Mouse (Mus musculus) spleen, adult 2 months (tissue): Measurements from ENCODE around the gene Rchy1. TPM values are rescaled to one million over a fixed set of nuclear protein-coding genes. Genes with fewer than 3 reads are reported as not detected.
"Not testable (repeated sequence)": the region's sequence is repeated elsewhere in the genome, so short reads cannot be mapped to it uniquely, and the experiment has no call there.

Experiments used
- DNase-seq, 2 experiments: peaks; one replicate each; pipeline versions ENCODE4 v3.0.0 to v3.0.0-alpha.2; 2012 to 2021; ENCODE audit warnings: low spot score in 2 of 2, low read depth in 1 of 2
- H3K27ac ChIP-seq: fragments of 200-500 bp; 2 replicates; pipeline ENCODE4 v1.5.1; 2012; ENCODE audit warnings: low read length, inconsistent platforms; ENCODE audit not compliant: insufficient read depth
- H3K27me3 ChIP-seq: fragments of 200-500 bp; 2 replicates; pipeline ENCODE4 v1.6.1; 2012; ENCODE audit warnings: mild to moderate bottlenecking, moderate library complexity, low read length, inconsistent platforms; ENCODE audit not compliant: control insufficient read depth, insufficient read depth
- H3K36me3 ChIP-seq: fragments of 200-500 bp; 2 replicates; pipeline ENCODE4 v1.6.1; 2012; ENCODE audit warnings: mild to moderate bottlenecking, low read length, inconsistent platforms; ENCODE audit not compliant: control insufficient read depth, insufficient read depth
- H3K4me1 ChIP-seq: fragments of 200-500 bp; 2 replicates; pipeline ENCODE4 v1.6.1; 2011; ENCODE audit warnings: inconsistent platforms; ENCODE audit not compliant: control insufficient read depth, insufficient read depth, insufficient read length
- H3K4me3 ChIP-seq: fragments of 200-500 bp; 2 replicates; pipeline ENCODE4 v1.5.1; 2011; ENCODE audit warnings: mild to moderate bottlenecking, inconsistent platforms; ENCODE audit not compliant: insufficient read depth, insufficient read length; ENCODE audit errors: extremely low read depth
- CTCF ChIP-seq: fragments of 200-500 bp; IDR thresholded peaks from 2 replicates; pipeline ENCODE4 v1.5.1; 2011; ENCODE audit warnings: mild to moderate bottlenecking, inconsistent platforms; ENCODE audit not compliant: insufficient read depth, insufficient read length, insufficient replicate concordance; ENCODE audit errors: extremely low read depth
- POLR2A ChIP-seq: fragments of 200-500 bp; IDR thresholded peaks from 2 replicates; pipeline ENCODE4 v1.6.1; 2011; ENCODE audit warnings: low read depth, low read length, inconsistent platforms
- WGBS: fragments of 180-500 bp; shearing (Covaris S2); methylation state at CpG from one replicate; pipeline ENCODE4 v1.1.7; 2018; 5-methylcytosine and 5-hydroxymethylcytosine counted together
- polyA plus RNA-seq: library from polyadenylated mRNA; depleted of rRNA; stranded (reverse); fragments of >200 nt; gene quantifications from 2 replicates; pipeline ENCODE4 v1.2.3, GENCODE M21; 2012

The Rchy1 gene
- polyA plus RNA-seq, 1 experiment = 17.4 TPM

GRCm38 (mm10) chr5:91960606-91961254 lies 2.1 kb downstream of the Rchy1 start:
- no peak for TF ChIP-seq POLR2A
- TF ChIP-seq CTCF = no peak
- DNase-seq = no peak
- WGBS = 32% methylated on average over 3 of the region's 3 CpGs
- Histone ChIP-seq H3K36me3 (peaks cover 9% of the 10 kb centered on the region), H3K4me1 (peaks cover 14% of the 10 kb centered on the region), H3K27me3 (no peaks in the 10 kb centered on the region), H3K27ac (no peak overlapping the region; the same call in 1 of the 2 replicates), H3K4me3 (peak overlapping the region; percentile 24; the same call in 1 of the 2 replicates)

GRCm38 (mm10) chr5:91959986-91960385 lies 2.9 kb downstream of the Rchy1 start:
- Histone ChIP-seq H3K27ac (no peak overlapping the region), H3K4me1 (peaks cover 14% of the 10 kb centered on the region)
- no peak for TF ChIP-seq CTCF
- no peak for TF ChIP-seq POLR2A

DNA sequence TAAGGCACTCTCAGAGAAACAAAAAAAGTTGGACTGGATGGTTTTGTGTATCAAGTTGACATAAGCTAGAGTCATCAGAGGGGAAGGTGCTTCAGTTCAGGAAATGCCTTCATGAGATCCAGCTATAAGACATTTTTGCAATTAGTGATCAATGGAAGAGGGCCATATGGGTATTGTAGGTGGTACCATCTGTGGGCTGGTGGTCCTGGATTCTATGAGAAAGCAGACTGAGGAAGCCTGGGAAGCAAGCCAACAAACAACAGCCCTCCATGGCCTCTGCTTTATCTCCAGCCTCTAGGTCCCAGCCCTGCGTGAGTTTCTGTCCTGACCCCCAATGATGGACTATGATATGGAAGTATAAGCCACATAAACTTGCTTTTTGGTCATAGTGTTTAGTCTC lies 3.8 kb downstream of the Rchy1 start:
- Histone ChIP-seq H3K27me3 (no peaks in the 10 kb centered on the region), H3K27ac (no peak overlapping the region), H3K4me1 (peaks cover 14% of the 10 kb centered on the region), H3K4me3 (no peak overlapping the region), H3K36me3 (peaks cover 17% of the 10 kb centered on the region)
- 78% methylated on average over 1 of the region's 1 CpGs for WGBS
- no peak for TF ChIP-seq CTCF
- no peak for TF ChIP-seq POLR2A
- DNase-seq = no peak

More at GRCm38 (mm10) chr5:91959986-91960385, 2.9 kb downstream of the Rchy1 start:
- Histone ChIP-seq H3K27me3 (no peaks in the 10 kb centered on the region), H3K36me3 (peaks cover 13% of the 10 kb centered on the region), H3K4me3 (no peak overlapping the region)
- no peak for DNase-seq
- 67% methylated on average over 1 of the region's 1 CpGs for WGBS

DNA sequence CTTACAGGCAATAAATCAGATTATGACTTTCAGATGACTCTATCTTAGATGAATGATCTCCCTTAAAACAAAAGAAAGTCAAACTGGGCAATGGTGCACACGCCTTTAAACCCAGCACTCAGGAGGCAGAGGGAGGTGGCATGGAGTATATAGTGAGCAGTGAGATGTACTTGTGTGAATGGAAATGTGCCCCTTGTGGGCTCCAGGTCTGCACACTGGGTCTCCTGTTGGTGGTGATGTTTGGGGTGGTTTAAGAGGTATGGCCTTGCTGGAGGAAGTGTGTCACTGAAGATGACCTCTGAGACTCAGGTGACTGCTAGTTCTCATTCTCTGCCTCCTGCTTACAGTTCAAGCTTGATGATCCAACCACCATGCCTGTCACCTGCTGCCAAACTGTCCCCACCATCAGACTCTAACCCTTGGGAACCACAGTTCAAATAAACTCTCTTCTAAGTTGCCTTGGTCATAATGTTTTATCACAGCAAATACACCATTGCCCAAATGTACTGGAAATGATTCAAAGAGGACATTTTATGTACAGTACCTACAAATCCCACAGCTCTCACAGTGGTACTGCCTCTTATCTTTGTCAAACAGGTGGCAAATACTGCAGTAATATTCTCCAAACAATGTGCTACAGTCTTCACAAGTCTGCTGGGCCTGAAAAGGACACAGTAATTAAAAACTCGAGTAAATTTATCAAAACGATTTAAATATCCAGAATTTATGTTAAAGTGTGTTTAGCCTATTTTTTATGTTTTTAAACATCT lies 5.7 kb downstream of the Rchy1 start:
- Histone ChIP-seq H3K4me1 (peaks cover 11% of the 10 kb centered on the region; the same call in 1 of the 2 replicates), H3K27me3 (no peaks in the 10 kb centered on the region), H3K27ac (no peak overlapping the region), H3K4me3 (no peak overlapping the region), H3K36me3 (peaks cover 28% of the 10 kb centered on the region)
- DNase-seq = no peak
- TF ChIP-seq CTCF (no peak), POLR2A (no peak)
- WGBS = 90% methylated on average over 3 of the region's 3 CpGs

- Histone ChIP-seq H3K36me3 (peaks cover 44% of the 10 kb centered on the region), H3K4me1 (no peaks in the 10 kb centered on the region), H3K27me3 (no peaks in the 10 kb centered on the region), H3K4me3 (no peak overlapping the region), H3K27ac (no peak overlapping the region)
- no peak for TF ChIP-seq POLR2A
- no peak for DNase-seq
Observed at GRCm38 (mm10) chr5:91951404-91951803, 11.5 kb downstream of the Rchy1 start.

DNA sequence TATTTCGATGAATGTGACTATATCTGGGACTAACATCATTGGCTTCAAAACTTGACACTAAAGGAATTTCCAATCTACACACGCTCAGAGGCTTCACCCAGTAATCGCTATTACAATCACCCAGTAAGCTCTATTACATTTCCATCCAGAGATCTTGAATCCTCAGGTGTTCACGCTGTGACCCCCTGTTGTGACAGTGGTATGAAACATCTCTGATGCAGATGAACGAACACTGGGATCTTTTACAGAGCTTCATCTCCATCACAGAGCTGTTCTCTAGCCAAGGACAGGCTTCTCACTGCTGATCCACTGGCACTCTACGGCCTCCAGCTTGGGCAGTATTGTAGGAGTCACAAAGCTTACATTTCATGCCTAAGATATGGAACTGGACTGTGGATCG lies 13.4 kb downstream of the Rchy1 start:
- Histone ChIP-seq H3K27me3 (no peaks in the 10 kb centered on the region), H3K36me3 (peaks cover 41% of the 10 kb centered on the region), H3K4me3 (no peak overlapping the region), H3K27ac (no peak overlapping the region), H3K4me1 (no peaks in the 10 kb centered on the region)
- no peak for DNase-seq
- WGBS = 97% methylated on average over 7 of the region's 7 CpGs
- TF ChIP-seq POLR2A = no peak
- TF ChIP-seq CTCF = no peak

DNA sequence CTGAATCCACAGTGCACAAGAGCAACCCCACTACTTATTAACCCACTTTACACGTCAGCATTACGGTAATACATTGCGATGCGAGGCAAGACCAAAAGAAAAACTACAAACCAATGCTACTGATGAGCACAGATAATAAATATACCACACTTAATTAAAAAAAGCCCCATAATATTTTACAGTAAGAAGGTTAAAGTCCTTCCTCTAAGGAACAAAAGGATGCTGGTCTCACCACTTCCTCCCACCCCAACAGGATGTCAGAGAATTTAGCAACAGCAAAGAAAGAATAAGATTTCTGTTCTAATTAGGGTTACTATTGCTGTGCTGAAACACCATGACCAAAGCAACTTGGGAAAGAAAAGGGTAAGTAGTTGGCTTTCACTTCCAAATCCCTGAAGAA lies 15.9 kb downstream of the Rchy1 start:
- TF ChIP-seq POLR2A = no peak
- no peak for TF ChIP-seq CTCF
- no peaks in the 10 kb centered on the region for H3K27me3 ChIP-seq
- H3K27ac ChIP-seq = no peak overlapping the region
- no peaks in the 10 kb centered on the region for H3K4me1 ChIP-seq
- no peak for DNase-seq
- H3K4me3 ChIP-seq = no peak overlapping the region
- WGBS = 94% methylated on average over 4 of the region's 4 CpGs
- peaks cover 29% of the 10 kb centered on the region for H3K36me3 ChIP-seq

GRCm38 (mm10) chr5:91945609-91946008 lies 17.3 kb downstream of the Rchy1 start:
- H3K36me3 ChIP-seq = peaks cover 23% of the 10 kb centered on the region
- not testable (repeated sequence) for DNase-seq, H3K4me3 ChIP-seq, H3K27ac ChIP-seq, H3K4me1 ChIP-seq, H3K27me3 ChIP-seq
- WGBS = 100% methylated on average over 1 of the region's 1 CpGs
